Mouse (Mus musculus): ENCODE data around the gene Pdk2. TPM values are rescaled to one million over a fixed set of nuclear protein-coding genes. Genes with fewer than 3 reads are reported as not detected.

Pdk2 gene
- total RNA-seq, 1 experiment = 1.7 TPM

DNA sequence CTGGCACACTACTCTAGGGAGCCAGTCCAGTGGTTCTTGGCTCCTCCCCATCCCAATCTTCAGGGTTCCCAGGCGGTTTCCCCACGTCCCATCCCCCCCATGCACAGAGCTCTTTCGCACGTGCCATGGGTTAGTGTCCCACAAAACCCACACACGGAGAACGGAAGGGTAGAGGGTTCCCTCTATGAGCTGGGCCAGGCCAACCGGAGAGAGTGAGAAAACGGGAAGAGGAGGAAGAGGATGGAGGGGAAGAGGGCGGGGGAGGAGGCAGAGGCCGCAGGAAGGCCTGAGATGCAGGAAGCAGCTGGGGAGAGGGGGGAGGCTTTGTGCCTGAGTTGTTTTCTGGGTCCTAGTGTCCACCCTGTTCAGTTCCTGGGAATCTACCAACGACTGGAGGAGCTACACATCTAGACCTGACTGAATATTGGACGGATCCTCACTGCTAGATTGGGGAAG is 51.6 kb downstream of the Pdk2 start:
- Histone ChIP-seq H3K9ac (ENCODE audit: insufficient read depth, low read depth, low read length, poor library complexity, severe bottlenecking) (peak overlapping the region; percentile 84), H3K4me3 (ENCODE audit: insufficient read depth in 1 of 2, low read depth in 1 of 2, low read length in 2 of 2, poor library complexity in 1 of 2, severe bottlenecking in 1 of 2) (peak overlapping the region; percentile 75 to 88), H3K4me1 (ENCODE audit: control insufficient read depth in 2 of 2, insufficient read depth in 2 of 2, low read length in 2 of 2, poor library complexity in 1 of 2) (peaks cover 3 to 39% of the 10 kb centered on the region in 2 experiments; a peak in 3 of 4 replicates), H3K27ac (ENCODE audit: insufficient read depth, low read depth, low read length, poor library complexity, severe bottlenecking) (peak overlapping the region; percentile 82), H3K36me3 (ENCODE audit: control insufficient read depth, insufficient read depth, low read length, poor library complexity, severe bottlenecking) (no peaks in the 10 kb centered on the region; the same call in 1 of the 2 replicates), H3K9me3 (ENCODE audit: control insufficient read depth, insufficient read depth, low read depth, low read length) (no peaks in the 10 kb centered on the region)
- peak; percentile 75 for DNase-seq (ENCODE audit: low read depth, low spot score)
- 0 out of 2 replicates have a peak, but pooled peaks have one; percentile 32 for TF ChIP-seq HCFC1 (IDR thresholded peaks at IDR 0.05; ENCODE audit: borderline replicate concordance, insufficient read depth, low read length)
- TF ChIP-seq CHD2 (IDR thresholded peaks at IDR 0.05; ENCODE audit: low read depth, low read length) = no peak
- in situ Hi-C loops (cut with MboI; ENCODE audit: low sequenced_read_pairs in 2 of 2, unreplicated experiment in 2 of 2) = no loop called here

DNA sequence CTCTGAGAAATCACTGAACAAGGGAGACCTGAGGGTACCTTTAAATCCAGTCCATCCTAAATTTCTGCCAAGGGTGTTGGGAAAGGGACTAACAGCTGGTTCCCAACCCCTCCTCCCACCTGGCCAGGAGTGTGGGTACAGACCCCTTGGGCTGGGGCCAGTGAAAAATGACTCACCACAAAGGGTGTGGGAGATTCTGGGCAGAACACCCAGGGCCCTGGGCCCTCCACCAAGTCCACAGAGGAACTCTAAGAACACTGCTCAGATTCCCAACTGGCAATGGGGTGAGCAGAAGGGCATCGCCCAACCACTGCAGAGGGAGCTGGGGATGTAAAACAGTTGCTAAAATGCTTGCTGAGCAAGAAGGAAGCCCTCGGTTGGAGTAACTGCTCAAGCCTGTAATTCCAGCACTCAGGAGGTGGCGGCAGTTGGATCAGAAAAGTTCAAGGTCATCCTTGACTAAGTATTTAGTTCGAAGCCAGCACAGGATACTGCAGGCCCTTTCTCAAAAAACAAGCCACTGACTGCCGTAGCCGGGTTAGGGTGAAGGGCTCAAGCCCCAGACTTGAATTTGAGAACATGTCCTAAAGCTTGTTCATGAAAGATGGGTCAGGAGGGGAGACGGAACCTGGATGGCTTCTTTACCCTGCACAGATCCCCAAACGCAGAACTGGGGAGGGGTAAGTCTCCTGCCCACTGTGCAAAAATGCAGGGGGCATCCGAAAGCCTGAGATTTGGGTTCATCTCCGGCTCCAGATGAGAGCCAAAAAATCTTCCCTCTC is 52.2 kb downstream of the Pdk2 start:
- Histone ChIP-seq H3K9ac (ENCODE audit: insufficient read depth, low read depth, low read length, poor library complexity, severe bottlenecking) (peak overlapping the region; percentile 84), H3K4me3 (ENCODE audit: insufficient read depth in 1 of 2, low read depth in 1 of 2, low read length in 2 of 2, poor library complexity in 1 of 2, severe bottlenecking in 1 of 2) (peak overlapping the region; percentile 75 to 88), H3K4me1 (ENCODE audit: control insufficient read depth in 2 of 2, insufficient read depth in 2 of 2, low read length in 2 of 2, poor library complexity in 1 of 2) (peaks cover 3 to 39% of the 10 kb centered on the region in 2 experiments; a peak in 3 of 4 replicates), H3K27ac (ENCODE audit: insufficient read depth, low read depth, low read length, poor library complexity, severe bottlenecking) (peak overlapping the region; percentile 82), H3K36me3 (ENCODE audit: control insufficient read depth, insufficient read depth, low read length, poor library complexity, severe bottlenecking) (no peaks in the 10 kb centered on the region; the same call in 1 of the 2 replicates), H3K9me3 (ENCODE audit: control insufficient read depth, insufficient read depth, low read depth, low read length) (no peaks in the 10 kb centered on the region)
- in situ Hi-C loops (cut with MboI; ENCODE audit: low sequenced_read_pairs in 2 of 2, unreplicated experiment in 2 of 2) = no loop called here
- no peak for TF ChIP-seq MAFK (IDR thresholded peaks at IDR 0.05; ENCODE audit: insufficient read depth, low read depth, low read length)
- no peak for TF ChIP-seq CHD2 (IDR thresholded peaks at IDR 0.05; ENCODE audit: low read depth, low read length)
- TF ChIP-seq ZC3H11A (IDR thresholded peaks at IDR 0.05; ENCODE audit: borderline replicate concordance, low read depth, low read length) = no peak
- TF ChIP-seq HCFC1 (IDR thresholded peaks at IDR 0.05; ENCODE audit: borderline replicate concordance, insufficient read depth, low read length) = no peak
- TF ChIP-seq ZNF384 (IDR thresholded peaks at IDR 0.05; ENCODE audit: low read depth, low read length) = no peak
- DNase-seq (ENCODE audit: low read depth, low spot score) = no peak

DNA sequence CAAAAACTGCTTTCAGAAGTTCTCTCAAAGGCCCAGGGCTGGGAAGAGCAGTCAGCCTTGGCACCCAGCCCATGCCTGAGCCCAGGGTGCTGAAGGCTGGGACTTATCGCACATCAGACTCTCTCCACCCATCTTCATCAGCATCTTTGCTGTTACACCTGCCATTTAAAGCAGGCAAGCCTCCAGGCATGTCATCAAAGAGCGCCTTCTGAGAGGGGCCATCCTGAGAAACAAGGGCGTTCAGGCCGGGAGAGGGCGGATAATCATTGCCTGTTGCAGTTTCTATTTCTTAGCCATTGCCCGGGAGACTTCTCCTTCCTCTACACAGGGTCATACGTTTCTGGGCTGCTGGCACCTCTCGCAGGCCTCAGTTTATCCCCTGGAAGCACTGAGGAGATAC is 53.3 kb downstream of the Pdk2 start:
- Histone ChIP-seq H3K4me3 (ENCODE audit: insufficient read depth in 1 of 2, low read depth in 1 of 2, low read length in 2 of 2, poor library complexity in 1 of 2, severe bottlenecking in 1 of 2) (0 out of 4 replicates have a peak overlapping the region, but pooled peaks of 1 of the 2 experiments have one; percentile 20), H3K4me1 (ENCODE audit: control insufficient read depth in 2 of 2, insufficient read depth in 2 of 2, low read length in 2 of 2, poor library complexity in 1 of 2) (peaks cover 3 to 31% of the 10 kb centered on the region in 2 experiments; a peak in 3 of 4 replicates), H3K27ac (ENCODE audit: insufficient read depth, low read depth, low read length, poor library complexity, severe bottlenecking) (peak overlapping the region; percentile 23; the same call in 1 of the 2 replicates), H3K9me3 (ENCODE audit: control insufficient read depth, insufficient read depth, low read depth, low read length) (no peaks in the 10 kb centered on the region), H3K36me3 (ENCODE audit: control insufficient read depth, insufficient read depth, low read length, poor library complexity, severe bottlenecking) (no peaks in the 10 kb centered on the region; the same call in 1 of the 2 replicates), H3K9ac (ENCODE audit: insufficient read depth, low read depth, low read length, poor library complexity, severe bottlenecking) (no peak overlapping the region)
- TF ChIP-seq ZC3H11A (IDR thresholded peaks at IDR 0.05; ENCODE audit: borderline replicate concordance, low read depth, low read length) = no peak
- no peak for TF ChIP-seq ZNF384 (IDR thresholded peaks at IDR 0.05; ENCODE audit: low read depth, low read length)
- TF ChIP-seq CHD2 (IDR thresholded peaks at IDR 0.05; ENCODE audit: low read depth, low read length) = no peak
- no peak for TF ChIP-seq MAFK (IDR thresholded peaks at IDR 0.05; ENCODE audit: insufficient read depth, low read depth, low read length)
- no peak for TF ChIP-seq HCFC1 (IDR thresholded peaks at IDR 0.05; ENCODE audit: borderline replicate concordance, insufficient read depth, low read length)
- in situ Hi-C loops (cut with MboI; ENCODE audit: low sequenced_read_pairs in 2 of 2, unreplicated experiment in 2 of 2) = no loop called here
- DNase-seq (ENCODE audit: low read depth, low spot score) = no peak

DNA sequence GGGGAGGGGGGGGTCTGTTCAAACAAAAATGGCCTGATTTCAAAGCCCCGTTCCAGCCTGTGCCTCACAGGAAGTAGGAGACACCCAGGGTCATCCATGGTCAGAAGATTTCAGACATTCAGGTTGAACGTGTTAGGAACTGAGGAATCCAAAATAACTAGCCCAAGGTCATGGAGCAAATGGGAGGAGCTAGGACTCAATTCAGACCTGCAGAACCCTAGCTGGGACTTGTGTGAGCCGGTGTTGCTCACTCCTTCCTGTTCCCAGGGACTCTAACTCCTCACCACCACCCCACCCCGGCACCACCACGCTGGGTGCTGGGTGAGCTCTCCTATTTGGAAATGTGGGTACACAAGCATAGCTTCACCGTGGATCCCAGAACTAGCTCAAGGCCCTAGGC is 53.8 kb downstream of the Pdk2 start:
- H3K9me3 ChIP-seq (ENCODE audit: control insufficient read depth, insufficient read depth, low read depth, low read length) = no peaks in the 10 kb centered on the region
- H3K9ac ChIP-seq (ENCODE audit: insufficient read depth, low read depth, low read length, poor library complexity, severe bottlenecking) = no peak overlapping the region
- peak overlapping the region; percentile 23; the same call in 1 of the 2 replicates for H3K27ac ChIP-seq (ENCODE audit: insufficient read depth, low read depth, low read length, poor library complexity, severe bottlenecking)
- peaks cover 3 to 29% of the 10 kb centered on the region in 2 experiments; a peak in 3 of 4 replicates for H3K4me1 ChIP-seq (ENCODE audit: control insufficient read depth in 2 of 2, insufficient read depth in 2 of 2, low read length in 2 of 2, poor library complexity in 1 of 2)
- DNase-seq (ENCODE audit: low read depth, low spot score) = no peak
- H3K36me3 ChIP-seq (ENCODE audit: control insufficient read depth, insufficient read depth, low read length, poor library complexity, severe bottlenecking) = no peaks in the 10 kb centered on the region; the same call in 1 of the 2 replicates
- TF ChIP-seq HCFC1 (IDR thresholded peaks at IDR 0.05; ENCODE audit: borderline replicate concordance, insufficient read depth, low read length) (no peak), ZNF384 (IDR thresholded peaks at IDR 0.05; ENCODE audit: low read depth, low read length) (no peak), ZC3H11A (IDR thresholded peaks at IDR 0.05; ENCODE audit: borderline replicate concordance, low read depth, low read length) (no peak), MAFK (IDR thresholded peaks at IDR 0.05; ENCODE audit: insufficient read depth, low read depth, low read length) (no peak), CHD2 (IDR thresholded peaks at IDR 0.05; ENCODE audit: low read depth, low read length) (no peak)
- no peak overlapping the region for H3K4me3 ChIP-seq (ENCODE audit: insufficient read depth in 1 of 2, low read depth in 1 of 2, low read length in 2 of 2, poor library complexity in 1 of 2, severe bottlenecking in 1 of 2)
- in situ Hi-C loops (cut with MboI; ENCODE audit: low sequenced_read_pairs in 2 of 2, unreplicated experiment in 2 of 2) = no loop called here
